In the genomic region with DNA sequence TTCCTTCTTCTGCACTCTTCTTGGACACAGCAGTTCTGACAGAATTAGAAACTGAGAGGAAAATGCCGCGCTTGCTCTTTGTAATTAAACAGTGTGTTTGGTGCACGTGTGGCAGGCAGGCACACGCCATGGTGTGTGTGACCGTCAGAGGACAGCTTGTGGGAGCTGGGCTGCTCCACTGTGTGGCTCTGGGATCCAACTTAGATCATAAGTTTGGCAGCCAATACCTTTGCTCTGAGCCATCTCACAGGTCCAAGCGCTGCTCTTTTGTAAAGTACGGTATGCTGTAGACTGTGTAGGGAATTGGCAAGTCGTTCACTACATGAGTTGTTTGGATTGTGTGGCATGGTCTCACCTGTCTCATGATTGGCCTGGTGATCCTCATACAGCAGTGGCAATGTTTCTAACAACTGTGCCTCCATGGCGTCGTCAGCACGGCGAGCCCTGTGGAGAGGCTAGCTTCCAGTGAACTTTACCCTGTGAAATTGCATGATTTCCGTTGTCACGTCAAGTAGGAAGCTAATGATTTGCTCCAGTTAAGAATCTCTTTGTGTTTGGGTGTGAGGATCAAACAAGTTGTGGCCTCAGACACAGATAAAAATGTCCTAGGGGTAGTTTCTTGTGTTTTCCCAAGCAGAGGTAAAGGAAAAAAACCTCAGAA, we compare ENCODE assay signal across 24 mouse cellular contexts. TPM values are rescaled to one million over a fixed set of nuclear protein-coding genes. Genes with fewer than 3 reads are reported as not detected.
DNase-seq lines count a peak whose midpoint lies in the region; ATAC-seq and TF ChIP-seq lines count a peak whose summit lies in the region.
"Had no signal": no experiment of that assay in that cellular context is flagged by ENCODE, and none has a peak within 500 bp of the region (broad histone marks: within the 10 kb centered on the region; RNA-seq: fewer than 3 reads in every experiment).

No protein-coding gene starts in this region.

- no peaks in the 10 kb centered on the region for H3K27me3 ChIP-seq in liver, adult 2 months (ENCODE audit: control insufficient read depth, insufficient read depth, low read length)
- no peaks in the 10 kb centered on the region for H3K27me3 ChIP-seq in MEL (ENCODE audit: control insufficient read depth in 1 of 2, insufficient read depth in 2 of 2, low read length in 2 of 2)
- no peaks in the 10 kb centered on the region for H3K27me3 ChIP-seq in intestine, embryonic 15.5 days (replicated peaks)
- H3K27me3 ChIP-seq in small intestine, adult 2 months (ENCODE audit: control insufficient read depth, insufficient read depth, low read length), result no peaks in the 10 kb centered on the region
- H3K27me3 ChIP-seq in heart, embryonic 12.5 days (replicated peaks), result no peaks in the 10 kb centered on the region
- H3K27me3 ChIP-seq: forebrain, embryonic 13.5 days; hindbrain, embryonic 13.5 days had no signal

- H3K36me3 ChIP-seq in liver, adult 2 months (ENCODE audit: control insufficient read depth, insufficient read depth, low read length), result peaks cover 71% of the 10 kb centered on the region
- H3K36me3 ChIP-seq in MEL (ENCODE audit: control insufficient read depth in 1 of 2, insufficient read depth in 2 of 2, low read length in 2 of 2), result peaks cover 0 to 39% of the 10 kb centered on the region in 2 experiments; a peak in 2 of 4 replicates
- peaks cover 74% of the 10 kb centered on the region for H3K36me3 ChIP-seq in intestine, embryonic 15.5 days
- peaks cover 81% of the 10 kb centered on the region for H3K36me3 ChIP-seq in small intestine, adult 2 months (ENCODE audit: control insufficient read depth, insufficient read depth, low read length)
- peaks cover 93% of the 10 kb centered on the region for H3K36me3 ChIP-seq in heart, embryonic 12.5 days

- WGBS in liver, adult 2 months, result 31% methylated on average over 14 of the region's 14 CpGs
- 85% methylated on average over 14 of the region's 14 CpGs for WGBS in intestine, embryonic 15.5 days
- WGBS in small intestine, adult 2 months, result 58% methylated on average over 14 of the region's 14 CpGs
- 94% methylated on average over 14 of the region's 14 CpGs for WGBS in heart, embryonic 12.5 days

- TF ChIP-seq POLR2A in liver, adult 2 months (IDR thresholded peaks at IDR 0.05; ENCODE audit: extremely low read depth, insufficient read depth, low read length), result no peak
- no peak for TF ChIP-seq POLR2A in MEL (IDR thresholded peaks at IDR 0.05; ENCODE audit: control insufficient read depth in 1 of 2, insufficient read depth in 1 of 2, low read depth in 1 of 2, low read length in 2 of 2, poor library complexity in 1 of 2)
- no peak for TF ChIP-seq POLR2A in small intestine, adult 2 months (IDR thresholded peaks at IDR 0.05; ENCODE audit: low read depth, low read length)

- peak; percentile 95 for DNase-seq in liver, adult 2 months (ENCODE audit: extremely low read depth, low read depth, low spot score)
- DNase-seq in liver (no peak), MEL (ENCODE audit: low read depth, low spot score) (no peak)
- DNase-seq in ovary, postnatal 36 days (ENCODE audit: low spot score), result no peak
- DNase-seq: adrenal gland, adult 8-10 months; adrenal gland, postnatal 25 days; cerebellum, adult 11-12 months; cerebellum, adult 9-10 months; cerebellum, postnatal 14 days; gastrocnemius, postnatal 10 days; gastrocnemius, postnatal 36 days; heart, adult 2 months had no signal

- H3K4me3 ChIP-seq in liver, adult 2 months (ENCODE audit: insufficient read depth, low read depth, low read length), result no peak overlapping the region
- H3K4me3 ChIP-seq in MEL (ENCODE audit: control insufficient read depth in 1 of 2, insufficient read depth in 1 of 2, low read depth in 2 of 2, low read length in 2 of 2), result no peak overlapping the region
- H3K4me3 ChIP-seq in intestine, embryonic 15.5 days (replicated peaks), result no peak overlapping the region
- H3K4me3 ChIP-seq in small intestine, adult 2 months (ENCODE audit: low read depth, low read length), result no peak overlapping the region
- no peak overlapping the region for H3K4me3 ChIP-seq in heart, embryonic 12.5 days
- H3K4me3 ChIP-seq: forebrain, embryonic 10.5 days; forebrain, embryonic 13.5 days; heart, adult 2 months; heart, embryonic 10.5 days; hindbrain, embryonic 10.5 days; hindbrain, embryonic 13.5 days had no signal

- H3K9ac ChIP-seq in liver, adult 2 months (ENCODE audit: low read depth, low read length), result peak overlapping the region; percentile 39
- no peak overlapping the region for H3K9ac ChIP-seq in MEL (ENCODE audit: control insufficient read depth, low read depth, low read length, poor library complexity, severe bottlenecking)
- H3K9ac ChIP-seq in intestine, embryonic 15.5 days, result no peak overlapping the region
- no peak overlapping the region for H3K9ac ChIP-seq in heart, embryonic 12.5 days
- H3K9ac ChIP-seq: forebrain, embryonic 13.5 days; hindbrain, embryonic 13.5 days had no signal

- peaks cover 5% of the 10 kb centered on the region; the same call in 1 of the 2 replicates for H3K79me2 ChIP-seq in liver, adult 2 months (ENCODE audit: control insufficient read depth, insufficient read depth, low read length)
- no peaks in the 10 kb centered on the region; the same call in 1 of the 2 replicates for H3K79me2 ChIP-seq in MEL (ENCODE audit: control insufficient read depth, insufficient read depth, low read length, poor library complexity)

- no peak overlapping the region for H3K4me2 ChIP-seq in intestine, embryonic 15.5 days (replicated peaks)
- H3K4me2 ChIP-seq in heart, embryonic 12.5 days, result no peak overlapping the region
- H3K4me2 ChIP-seq: forebrain, embryonic 13.5 days; hindbrain, embryonic 13.5 days had no signal

- TF ChIP-seq EP300 in MEL (IDR thresholded peaks at IDR 0.05; ENCODE audit: low read depth in 1 of 2, low read length in 2 of 2), result no peak

- TF ChIP-seq RAD21 in MEL (IDR thresholded peaks at IDR 0.05; ENCODE audit: low read depth, low read length), result no peak

- peak overlapping the region; percentile 88 for H3K27ac ChIP-seq in liver, adult 2 months (replicated peaks; ENCODE audit: insufficient read depth, low read depth, low read length)
- H3K27ac ChIP-seq in MEL (ENCODE audit: control insufficient read depth, low read depth, low read length), result no peak overlapping the region
- H3K27ac ChIP-seq in intestine, embryonic 15.5 days, result no peak overlapping the region
- H3K27ac ChIP-seq in small intestine, adult 2 months (ENCODE audit: insufficient read depth, low read depth, low read length), result peak overlapping the region; percentile 9; the same call in 1 of the 2 replicates
- H3K27ac ChIP-seq in heart, embryonic 12.5 days (ENCODE audit: poor library complexity, severe bottlenecking), result no peak overlapping the region
- H3K27ac ChIP-seq: forebrain, embryonic 10.5 days; forebrain, embryonic 13.5 days; heart, adult 2 months; heart, embryonic 10.5 days; hindbrain, embryonic 10.5 days; hindbrain, embryonic 13.5 days had no signal

- no peak for TF ChIP-seq CTCF in liver, adult 2 months (IDR thresholded peaks at IDR 0.05; ENCODE audit: low read depth, low read length)
- no peak for TF ChIP-seq CTCF in MEL (IDR thresholded peaks at IDR 0.05 in 2 of 3, conservative IDR thresholded peaks at IDR 0.05 in 1 of 3; ENCODE audit: control insufficient read depth in 1 of 3, insufficient read depth in 1 of 3, low read depth in 2 of 3, low read length in 3 of 3, poor library complexity in 1 of 3, severe bottlenecking in 1 of 3)
- TF ChIP-seq CTCF in small intestine, adult 2 months (IDR thresholded peaks at IDR 0.05; ENCODE audit: extremely low read depth, insufficient read length, insufficient replicate concordance, low read depth, low read length), result no peak

- H3K9me3 ChIP-seq in MEL (replicated peaks; ENCODE audit: insufficient read depth, low read length), result no peaks in the 10 kb centered on the region
- no peaks in the 10 kb centered on the region for H3K9me3 ChIP-seq in intestine, embryonic 15.5 days
- H3K9me3 ChIP-seq in heart, embryonic 12.5 days (replicated peaks), result no peaks in the 10 kb centered on the region
- H3K9me3 ChIP-seq: forebrain, embryonic 10.5 days; forebrain, embryonic 13.5 days; heart, embryonic 10.5 days; hindbrain, embryonic 10.5 days; hindbrain, embryonic 13.5 days had no signal

- H3K4me1 ChIP-seq in liver, adult 2 months (ENCODE audit: control insufficient read depth, insufficient read depth, low read length), result peaks cover 24% of the 10 kb centered on the region
- H3K4me1 ChIP-seq in MEL (ENCODE audit: control insufficient read depth in 1 of 2, insufficient read depth in 2 of 2, low read length in 2 of 2), result no peaks in the 10 kb centered on the region
- H3K4me1 ChIP-seq in intestine, embryonic 15.5 days (replicated peaks), result no peaks in the 10 kb centered on the region
- peaks cover 6% of the 10 kb centered on the region; the same call in 1 of the 2 replicates for H3K4me1 ChIP-seq in small intestine, adult 2 months (ENCODE audit: control insufficient read depth, insufficient read depth, insufficient read length, low read length)
- H3K4me1 ChIP-seq in heart, embryonic 12.5 days (replicated peaks), result peaks cover 6% of the 10 kb centered on the region
- H3K4me1 ChIP-seq: forebrain, embryonic 10.5 days; forebrain, embryonic 13.5 days; heart, embryonic 10.5 days; hindbrain, embryonic 10.5 days; hindbrain, embryonic 13.5 days had no signal

- ATAC-seq in intestine, embryonic 15.5 days, result peak; percentile 42
- no peak for ATAC-seq in heart, embryonic 12.5 days (ENCODE audit: insufficient number of reproducible peaks, low FRiP score)
- ATAC-seq: activated CD4-positive, CD25-positive, alpha-beta regulatory T cell, adult 4 months; CD4-positive, CD25-positive, alpha-beta regulatory T cell, adult 4 months; forebrain, embryonic 13.5 days; forebrain, embryonic 16.5 days; hindbrain, embryonic 16.5 days had no signal

TF ChIP-seq in MEL, 35 proteins besides CTCF, POLR2A, EP300 and RAD21:
- TF ChIP-seq USF2 (IDR thresholded peaks at IDR 0.05; ENCODE audit: borderline replicate concordance in 1 of 2, insufficient read depth in 1 of 2, low read depth in 1 of 2, low read length in 2 of 2), result no peak
- 0 out of 2 replicates have a peak, but pooled peaks have one; percentile 4 for TF ChIP-seq POLR2AphosphoS5 (IDR thresholded peaks at IDR 0.05; ENCODE audit: borderline replicate concordance, low read depth, low read length)

RNA-seq across cellular contexts. Expression of a gene that starts 16.7 kb away (rescaled TPM):
- total RNA-seq in liver, adult 2 months (2014; rRNA removed), result 18.4 and 21.7 TPM in 2 replicates
- polyA plus RNA-seq in liver, adult 2 months (2012; rRNA removed), result 10.6 and 10.9 TPM in 2 replicates
- 8.6 and 8.8 TPM in 2 replicates for total RNA-seq in MEL (2012; rRNA removed)
- 10 to 100 TPM; 19.0 to 28.3 TPM for polyA plus RNA-seq in MEL (2012; ENCODE audit: insufficient read depth in 1 of 2, insufficient read length in 2 of 2, low read depth in 1 of 2, low replicate concordance in 2 of 2, missing spikeins in 1 of 2)
- 11.7 and 12.8 TPM in 2 replicates for polyA plus RNA-seq in intestine, embryonic 15.5 days (2015; fragmentation: Nextera tagmentation; extraction: Ambion mirVana)
- polyA plus RNA-seq in small intestine, adult 2 months (2012; rRNA removed), result 6.4 and 11.5 TPM in 2 replicates
- 15.4 TPM in 2 replicates for polyA plus RNA-seq in heart, embryonic 12.5 days (2016; fragmentation: Nextera tagmentation; extraction: Ambion mirVana)

Comparison
In these comparisons a context has a peak if more than half of its experiments do, and no peak if none do; other contexts are left out.
1. H3K27ac ChIP-seq: peak in liver, adult 2 months (single experiment) and small intestine, adult 2 months (single experiment); none in MEL (single experiment), intestine, embryonic 15.5 days (single experiment) and heart, embryonic 12.5 days (single experiment).